Mouse (Mus musculus) heart, postnatal 0 days (tissue): ENCODE data around the gene Alx3. TPM values are rescaled to one million over a fixed set of nuclear protein-coding genes. Genes with fewer than 3 reads are reported as not detected.

Source experiments
- ATAC-seq: fragments of 200-750 bp; cut with Nextera tagmentation; 2 replicates; pipeline ENCODE4 v1.8.0; 2017; ENCODE audit warnings: low read depth, moderate number of reproducible peaks, moderate library complexity; ENCODE audit not compliant: insufficient read depth
- DNase-seq: peaks from one replicate; pipeline ENCODE4 v3.0.0-alpha.2; 2016; ENCODE audit warnings: low spot score
- H3K27ac ChIP-seq: fragments of 300-500 bp; sonication (generic); 2 replicates; pipeline ENCODE4 v1.5.1; 2014; ENCODE audit warnings: low read depth, mild to moderate bottlenecking
- H3K27me3 ChIP-seq: fragments of 300-500 bp; sonication (generic); 2 replicates; pipeline ENCODE4 v1.6.1; 2014; ENCODE audit warnings: low read length, mixed read lengths; ENCODE audit not compliant: control insufficient read depth, insufficient read depth
- H3K36me3 ChIP-seq: fragments of 300-500 bp; sonication (generic); replicated peaks from 2 replicates; pipeline ENCODE4 v1.6.1; 2014; ENCODE audit warnings: low read length, mixed read lengths; ENCODE audit not compliant: control insufficient read depth, insufficient read depth
- H3K4me1 ChIP-seq: fragments of 300-500 bp; sonication (generic); 2 replicates; pipeline ENCODE4 v1.6.1; 2014; ENCODE audit warnings: antibody characterized with exemption; ENCODE audit not compliant: control insufficient read depth, insufficient read depth
- H3K4me2 ChIP-seq: fragments of 300-500 bp; sonication (generic); 2 replicates; pipeline ENCODE4 v1.6.1; 2014; ENCODE audit warnings: low read depth, mild to moderate bottlenecking, low read length, moderate library complexity
- H3K4me3 ChIP-seq: fragments of 300-500 bp; sonication (generic); 2 replicates; pipeline ENCODE4 v1.5.1; 2014; ENCODE audit warnings: low read depth, low read length
- H3K9ac ChIP-seq: fragments of 300-500 bp; sonication (generic); replicated peaks from 2 replicates; pipeline ENCODE4 v1.6.1; 2014; ENCODE audit warnings: low read depth, low read length, mixed read lengths
- H3K9me3 ChIP-seq: fragments of 300-500 bp; sonication (generic); replicated peaks from 2 replicates; pipeline ENCODE4 v1.6.1; 2016; ENCODE audit warnings: low read length; ENCODE audit not compliant: control insufficient read depth
- CTCF ChIP-seq: IDR thresholded peaks from 2 replicates; pipeline ENCODE4 v1.5.1; 2016; ENCODE audit warnings: antibody characterized with exemption, control low read depth, low read depth
- EP300 ChIP-seq: IDR thresholded peaks from 2 replicates; pipeline ENCODE4 v1.6.1; 2016; ENCODE audit warnings: antibody characterized with exemption, low read depth
- WGBS: fragments of 180-500 bp; shearing (Covaris S2); extraction: QIAGEN DNeasy Blood & Tissue Kit; methylation state at CpG from one replicate; pipeline ENCODE4 v1.1.7; 2014; 5-methylcytosine and 5-hydroxymethylcytosine counted together
- polyA plus RNA-seq: library from polyadenylated mRNA; unstranded; fragments of >200 nt; fragmentation: Nextera tagmentation; extraction: Ambion mirVana; gene quantifications from 2 replicates; pipeline ENCODE4 v1.2.1, GENCODE M21; 2015
- total RNA-seq: library from RNA; depleted of rRNA; stranded (reverse); fragments of >200 nt; gene quantifications from 2 replicates; pipeline ENCODE4 v1.2.3, GENCODE M21; 2014; ENCODE audit warnings: low replicate concordance

The Alx3 gene
- total and polyA plus RNA-seq, 2 experiments from 2014 or later, result not detected

DNA sequence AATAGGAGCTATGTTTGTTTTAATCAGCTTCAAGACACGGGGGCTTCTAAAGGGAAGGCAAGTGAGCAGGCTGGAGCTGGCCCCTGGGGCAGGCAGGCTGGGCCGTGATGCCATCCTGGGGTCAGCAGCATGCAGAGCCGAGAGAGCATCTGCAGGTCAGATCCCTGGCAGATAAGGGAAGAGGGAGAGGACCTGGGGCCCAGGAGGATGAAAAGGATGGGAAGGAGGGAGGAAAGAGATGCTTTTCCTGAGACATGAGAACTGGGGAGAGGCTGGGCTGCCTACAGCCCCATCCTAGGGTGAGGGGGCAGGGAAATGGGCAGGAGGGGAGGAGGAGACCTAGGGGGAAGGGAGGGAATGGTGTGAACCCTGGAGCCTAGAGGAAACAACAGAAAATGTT lies 29.5 kb upstream of the Alx3 start:
- no peak for DNase-seq
- Histone ChIP-seq H3K4me1 (peaks cover 25% of the 10 kb centered on the region), H3K27ac (no peak overlapping the region), H3K4me2 (no peak overlapping the region), H3K27me3 (no peaks in the 10 kb centered on the region), H3K36me3 (no peaks in the 10 kb centered on the region), H3K4me3 (no peak overlapping the region), H3K9ac (no peak overlapping the region), H3K9me3 (no peaks in the 10 kb centered on the region)
- no peak for ATAC-seq
- 35% methylated on average over 3 of the region's 3 CpGs for WGBS
- no peak for TF ChIP-seq CTCF
- no peak for TF ChIP-seq EP300

DNA sequence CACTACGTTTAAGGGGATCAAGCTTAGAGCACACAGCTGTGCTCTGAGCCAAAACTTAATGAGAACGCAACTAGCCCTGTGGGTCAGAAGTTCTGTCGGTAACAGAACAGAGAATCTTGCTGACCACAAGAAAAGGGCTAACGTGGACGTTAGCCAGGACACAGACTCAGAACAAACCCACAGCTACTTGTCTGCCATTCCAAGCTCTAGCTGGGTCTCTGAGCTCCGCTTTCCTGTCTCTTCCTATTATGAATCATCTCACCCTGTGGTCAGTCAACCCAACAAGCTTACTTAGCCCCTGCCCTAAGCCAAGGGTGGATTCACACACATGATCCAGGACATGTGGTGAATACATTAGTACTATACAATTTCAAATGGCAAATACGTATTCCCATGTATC lies 27.1 kb upstream of the Alx3 start:
- Histone ChIP-seq H3K36me3 (no peaks in the 10 kb centered on the region), H3K4me2 (no peak overlapping the region), H3K27me3 (no peaks in the 10 kb centered on the region), H3K9ac (no peak overlapping the region), H3K9me3 (no peaks in the 10 kb centered on the region), H3K27ac (no peak overlapping the region), H3K4me1 (peaks cover 25% of the 10 kb centered on the region), H3K4me3 (no peak overlapping the region)
- TF ChIP-seq EP300 (no peak), CTCF (no peak)
- no peak for DNase-seq
- ATAC-seq, result no peak
- WGBS, result 76% methylated on average over 7 of the region's 7 CpGs

- WGBS, result 10% methylated on average over 4 of the region's 4 CpGs
- Histone ChIP-seq H3K4me2 (no peak overlapping the region), H3K36me3 (no peaks in the 10 kb centered on the region), H3K9me3 (no peaks in the 10 kb centered on the region), H3K27me3 (no peaks in the 10 kb centered on the region), H3K9ac (no peak overlapping the region), H3K4me1 (peaks cover 19% of the 10 kb centered on the region), H3K27ac (no peak overlapping the region), H3K4me3 (no peak overlapping the region)
- peak; percentile 29 for DNase-seq
- no peak for TF ChIP-seq CTCF
- no peak for TF ChIP-seq EP300
- ATAC-seq, result peak; percentile 80
These were observed 26.1 kb upstream of the Alx3 start for GRCm38 (mm10) chr3:107568721-107569120.

GRCm38 (mm10) chr3:107571205-107571604 lies 23.6 kb upstream of the Alx3 start:
- Histone ChIP-seq H3K9ac (no peak overlapping the region), H3K4me2 (no peak overlapping the region), H3K9me3 (no peaks in the 10 kb centered on the region), H3K4me3 (no peak overlapping the region), H3K27ac (no peak overlapping the region), H3K36me3 (no peaks in the 10 kb centered on the region), H3K27me3 (no peaks in the 10 kb centered on the region), H3K4me1 (peaks cover 12% of the 10 kb centered on the region)
- 53% methylated on average over 2 of the region's 2 CpGs for WGBS
- no peak for DNase-seq
- no peak for TF ChIP-seq EP300
- peak; percentile 44 for TF ChIP-seq CTCF
- no peak for ATAC-seq

GRCm38 (mm10) chr3:107576807-107577206 lies 18.0 kb upstream of the Alx3 start:
- no peak overlapping the region for H3K4me2 ChIP-seq
- TF ChIP-seq EP300 (no peak), CTCF (no peak)
- 74% methylated on average over 3 of the region's 3 CpGs for WGBS
- H3K27me3 ChIP-seq, result peaks cover 26% of the 10 kb centered on the region
- H3K9me3 ChIP-seq, result no peaks in the 10 kb centered on the region
- no peaks in the 10 kb centered on the region for H3K36me3 ChIP-seq
- DNase-seq, result no peak
- ATAC-seq, result no peak
- no peak overlapping the region for H3K4me3 ChIP-seq
- H3K27ac ChIP-seq, result no peak overlapping the region
- H3K9ac ChIP-seq, result no peak overlapping the region
- H3K4me1 ChIP-seq, result no peaks in the 10 kb centered on the region

GRCm38 (mm10) chr3:107577810-107578390 lies 16.9 kb upstream of the Alx3 start:
- Histone ChIP-seq H3K4me1 (peaks cover 2% of the 10 kb centered on the region; the same call in 1 of the 2 replicates), H3K4me3 (no peak overlapping the region), H3K9ac (no peak overlapping the region), H3K27me3 (peaks cover 37% of the 10 kb centered on the region), H3K9me3 (no peaks in the 10 kb centered on the region), H3K36me3 (no peaks in the 10 kb centered on the region), H3K27ac (no peak overlapping the region), H3K4me2 (no peak overlapping the region)
- no peak for TF ChIP-seq EP300
- no peak for TF ChIP-seq CTCF
- DNase-seq (no peak), ATAC-seq (no peak)
- 21% methylated on average over 3 of the region's 3 CpGs for WGBS
